Mouse (Mus musculus) stomach, postnatal 0 days (tissue): ENCODE measurements around the gene Cd99l2. TPM values are rescaled to one million over a fixed set of nuclear protein-coding genes. Genes with fewer than 3 reads are reported as not detected.

Experiments used
- ATAC-seq: fragments of 200-750 bp; cut with Nextera tagmentation; 2 replicates; pipeline ENCODE4 v1.8.0; 2017; ENCODE audit not compliant: low FRiP score, low TSS enrichment
- DNase-seq: peaks from one replicate; pipeline ENCODE4 v3.0.0-alpha.2; 2016; ENCODE audit warnings: low spot score
- H3K27ac ChIP-seq: fragments of 300-500 bp; sonication (generic); replicated peaks from 2 replicates; pipeline ENCODE4 v1.5.1; 2014; ENCODE audit warnings: mild to moderate bottlenecking, control low read depth
- H3K27me3 ChIP-seq: fragments of 300-500 bp; sonication (generic); 2 replicates; pipeline ENCODE4 v1.6.1; 2014; ENCODE audit warnings: low read length; ENCODE audit not compliant: control insufficient read depth, insufficient read depth
- H3K36me3 ChIP-seq: fragments of 300-500 bp; sonication (generic); 2 replicates; pipeline ENCODE4 v1.6.1; 2014; ENCODE audit warnings: low read length, mixed read lengths; ENCODE audit not compliant: control insufficient read depth, insufficient read depth
- H3K4me1 ChIP-seq: fragments of 300-500 bp; sonication (generic); replicated peaks from 2 replicates; pipeline ENCODE4 v1.6.1; 2014; ENCODE audit warnings: antibody characterized with exemption; ENCODE audit not compliant: control insufficient read depth, insufficient read depth
- H3K4me2 ChIP-seq: fragments of 300-500 bp; sonication (generic); replicated peaks from 2 replicates; pipeline ENCODE4 v1.6.1; 2014; ENCODE audit warnings: low read depth, mild to moderate bottlenecking, control low read depth, moderate library complexity
- H3K4me3 ChIP-seq: fragments of 300-500 bp; sonication (generic); 2 replicates; pipeline ENCODE4 v1.5.1; 2014; ENCODE audit warnings: low read depth, low read length, control low read depth
- H3K9ac ChIP-seq: fragments of 300-500 bp; sonication (generic); 2 replicates; pipeline ENCODE4 v1.6.1; 2014; ENCODE audit warnings: mild to moderate bottlenecking, low read length, control low read depth, mixed read lengths
- H3K9me3 ChIP-seq: fragments of 300-500 bp; sonication (generic); 2 replicates; pipeline ENCODE4 v1.6.1; 2016; ENCODE audit warnings: low read length; ENCODE audit not compliant: control insufficient read depth
- CTCF ChIP-seq: IDR thresholded peaks from 2 replicates; pipeline ENCODE4 v1.5.1; 2016; ENCODE audit warnings: antibody characterized with exemption, low read depth, mild to moderate bottlenecking, moderate library complexity
- EP300 ChIP-seq: optimal IDR thresholded peaks from 2 replicates; pipeline ENCODE3; 2016; ENCODE audit warnings: antibody characterized with exemption
- WGBS: fragments of 180-500 bp; shearing (Covaris S2); extraction: QIAGEN DNeasy Blood & Tissue Kit; methylation state at CpG from one replicate; pipeline ENCODE4 v1.1.7; 2014; 5-methylcytosine and 5-hydroxymethylcytosine counted together
- polyA plus RNA-seq: library from polyadenylated mRNA; unstranded; fragments of >200 nt; fragmentation: Nextera tagmentation; extraction: Ambion mirVana; gene quantifications from 2 replicates; pipeline ENCODE4 v1.2.1, GENCODE M21; 2015

The Cd99l2 gene
- 12.2 and 13.1 TPM in 2 replicates for polyA plus RNA-seq

- Histone ChIP-seq H3K27me3 (no peaks in the 10 kb centered on the region), H3K36me3 (no peaks in the 10 kb centered on the region), H3K9me3 (no peaks in the 10 kb centered on the region), H3K27ac (peak within 1 kb of the TSS; percentile 88), H3K4me3 (peak within 1 kb of the TSS; percentile 51), H3K4me1 (no peaks in the 10 kb centered on the region), H3K9ac (peak within 1 kb of the TSS; percentile 69), H3K4me2 (peak within 1 kb of the TSS; percentile 61)
- DNase-seq (peak; percentile 90), ATAC-seq (peak; percentile 98)
- WGBS: 20% methylated on average over 15 of the region's 23 CpGs
- TF ChIP-seq EP300 (no peak), CTCF (peak; percentile 33; the same call in 1 of the 2 replicates)
Measured at GRCm38 (mm10) chrX:71492634-71493278, at the start of gene Cd99l2. Gene Cd99l2, minus strand, starts transcription at chrX:71492849.

DNA sequence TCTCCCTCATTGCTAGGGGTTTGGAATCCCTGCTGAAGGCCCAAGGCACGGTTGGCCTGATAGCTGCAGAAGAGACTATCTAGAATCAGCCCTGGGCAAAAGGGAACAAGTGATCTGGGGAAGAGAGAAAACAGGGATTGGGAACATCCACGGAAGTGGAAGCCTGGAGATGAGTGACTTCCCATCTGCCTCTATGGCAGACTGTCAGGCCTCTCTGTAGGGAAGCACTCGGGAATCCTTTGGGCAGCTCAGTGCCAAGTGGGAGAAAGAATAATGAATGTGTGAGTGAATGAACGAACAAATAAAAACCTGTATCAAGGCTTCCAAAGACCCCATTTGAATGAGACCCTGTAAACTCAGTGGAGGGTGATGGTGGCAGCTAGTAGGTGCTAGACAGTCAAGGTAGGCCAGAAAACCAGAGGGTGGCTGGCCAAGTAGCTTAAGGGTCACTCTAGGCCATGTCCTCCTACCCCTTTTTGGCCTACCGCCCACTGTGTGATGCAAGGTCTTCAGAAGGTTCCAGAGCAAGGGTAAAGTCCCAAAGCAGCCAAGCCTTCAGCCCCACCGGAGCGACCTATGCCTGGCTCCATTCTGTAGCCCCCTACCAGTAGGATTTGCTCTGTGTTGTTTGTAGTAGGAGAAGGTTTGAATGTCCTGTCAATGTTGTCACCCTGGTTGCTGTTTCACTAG is 48.3 kb upstream of the Cd99l2 start:
- Histone ChIP-seq H3K27me3 (no peaks in the 10 kb centered on the region), H3K9me3 (no peaks in the 10 kb centered on the region), H3K4me1 (no peaks in the 10 kb centered on the region), H3K36me3 (no peaks in the 10 kb centered on the region), H3K4me2 (no peak overlapping the region), H3K4me3 (no peak overlapping the region), H3K27ac (no peak overlapping the region), H3K9ac (no peak overlapping the region)
- WGBS: 87% methylated on average over 7 of the region's 7 CpGs
- DNase-seq (no peak), ATAC-seq (no peak)
- TF ChIP-seq EP300 (no peak), CTCF (no peak)

- Histone ChIP-seq H3K9ac (no peak overlapping the region), H3K4me3 (no peak overlapping the region), H3K27ac (no peak overlapping the region), H3K4me1 (no peaks in the 10 kb centered on the region), H3K27me3 (no peaks in the 10 kb centered on the region), H3K36me3 (no peaks in the 10 kb centered on the region), H3K9me3 (no peaks in the 10 kb centered on the region), H3K4me2 (no peak overlapping the region)
- 74% methylated on average over 2 of the region's 2 CpGs for WGBS
- DNase-seq (no peak), ATAC-seq (no peak)
- TF ChIP-seq CTCF (no peak), EP300 (no peak)
Measured at GRCm38 (mm10) chrX:71537791-71538190, 45.1 kb upstream of the Cd99l2 start.

GRCm38 (mm10) chrX:71534102-71534501 is 41.5 kb upstream of the Cd99l2 start:
- H3K4me2 ChIP-seq: no peak overlapping the region
- no peak overlapping the region for H3K4me3 ChIP-seq
- H3K4me1 ChIP-seq: no peaks in the 10 kb centered on the region
- 73% methylated on average over 5 of the region's 5 CpGs for WGBS
- ATAC-seq (no peak), DNase-seq (no peak)
- TF ChIP-seq CTCF (peak; percentile 26), EP300 (no peak)
- no peaks in the 10 kb centered on the region for H3K9me3 ChIP-seq
- H3K36me3 ChIP-seq: no peaks in the 10 kb centered on the region
- no peaks in the 10 kb centered on the region for H3K27me3 ChIP-seq
- H3K27ac ChIP-seq: no peak overlapping the region
- no peak overlapping the region for H3K9ac ChIP-seq

- ATAC-seq (no peak), DNase-seq (no peak)
- Histone ChIP-seq H3K4me3 (no peak overlapping the region), H3K36me3 (no peaks in the 10 kb centered on the region), H3K27ac (no peak overlapping the region), H3K4me2 (no peak overlapping the region), H3K9me3 (no peaks in the 10 kb centered on the region), H3K27me3 (no peaks in the 10 kb centered on the region), H3K9ac (no peak overlapping the region), H3K4me1 (no peaks in the 10 kb centered on the region)
- 67% methylated on average over 3 of the region's 3 CpGs for WGBS
- TF ChIP-seq CTCF (0 out of 2 replicates have a peak, but pooled peaks have one; percentile 15), EP300 (no peak)
Measured at GRCm38 (mm10) chrX:71532635-71533034, 40.0 kb upstream of the Cd99l2 start.

GRCm38 (mm10) chrX:71528646-71529045 is 36.0 kb upstream of the Cd99l2 start:
- H3K4me2 ChIP-seq: no peak overlapping the region
- H3K36me3 ChIP-seq: no peaks in the 10 kb centered on the region
- 38% methylated on average over 6 of the region's 6 CpGs for WGBS
- peak; percentile 17 for DNase-seq
- no peaks in the 10 kb centered on the region for H3K27me3 ChIP-seq
- no peak overlapping the region for H3K4me3 ChIP-seq
- no peaks in the 10 kb centered on the region for H3K9me3 ChIP-seq
- no peak overlapping the region for H3K27ac ChIP-seq
- no peaks in the 10 kb centered on the region for H3K4me1 ChIP-seq
- peak; percentile 53; the same call in 1 of the 2 replicates for ATAC-seq
- TF ChIP-seq EP300: no peak
- TF ChIP-seq CTCF: 0 out of 2 replicates have a peak, but pooled peaks have one; percentile 5
- H3K9ac ChIP-seq: no peak overlapping the region
